In the genomic region with DNA sequence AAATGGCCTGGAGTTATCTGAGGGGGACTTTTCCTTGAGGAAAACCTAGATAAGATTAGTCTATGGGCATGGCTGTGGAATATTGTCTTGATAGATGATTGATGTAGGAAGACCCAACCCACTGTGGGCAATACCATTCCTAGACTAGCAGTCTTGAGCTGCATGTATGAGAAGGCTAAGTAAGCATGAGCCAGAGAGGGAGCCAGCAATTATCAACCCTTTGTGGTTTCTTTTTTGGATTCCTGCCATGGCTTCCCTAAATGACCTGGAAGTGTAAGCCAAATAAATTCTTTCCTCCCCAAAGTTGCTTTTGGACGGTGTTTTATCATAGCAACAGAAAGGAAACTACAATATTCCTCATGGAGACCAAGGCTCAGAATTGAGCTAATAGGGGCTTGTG, we compare ENCODE assay signal across 23 mouse cellular contexts.
DNase-seq lines count a peak whose midpoint lies in the region; ATAC-seq and TF ChIP-seq lines count a peak whose summit lies in the region.
"Had no signal": no experiment of that assay in that cellular context is flagged by ENCODE, and none has a peak within 500 bp of the region (broad histone marks: within the 10 kb centered on the region; RNA-seq: fewer than 3 reads in every experiment).

No protein-coding gene starts in this region.

- H3K27me3 ChIP-seq in kidney, adult 2 months (replicated peaks; ENCODE audit: control insufficient read depth, insufficient read depth, low read length) = no peaks in the 10 kb centered on the region
- H3K27me3 ChIP-seq: forebrain, embryonic 13.5 days; heart, embryonic 13.5 days; hindbrain, embryonic 12.5 days; hindbrain, embryonic 15.5 days; Patski had no signal

- no peaks in the 10 kb centered on the region for H3K36me3 ChIP-seq in kidney, adult 2 months (ENCODE audit: control insufficient read depth, insufficient read depth, low read length)
- H3K36me3 ChIP-seq: forebrain, embryonic 10.5 days; heart, embryonic 10.5 days; heart, embryonic 13.5 days; hindbrain, embryonic 12.5 days; hindbrain, embryonic 15.5 days had no signal

- H3K4me1 ChIP-seq in kidney, adult 2 months (ENCODE audit: control insufficient read depth, insufficient read depth, low read length) = no peaks in the 10 kb centered on the region
- H3K4me1 ChIP-seq: forebrain, embryonic 10.5 days; forebrain, embryonic 13.5 days; heart, embryonic 10.5 days; heart, embryonic 13.5 days; hindbrain, embryonic 12.5 days; hindbrain, embryonic 15.5 days had no signal

- DNase-seq in cerebellum, adult 11-12 months = peak; percentile 33
- peak; percentile 55 for DNase-seq in cerebellum, adult 9-11 months
- no peak for DNase-seq in cerebellum, postnatal 4 days (ENCODE audit: low spot score in 2 of 2)
- peak; percentile 1 for DNase-seq in kidney, postnatal 14 days
- no peak for DNase-seq in kidney, adult 2 months
- no peak for DNase-seq in embryo, embryonic 10.5 days (ENCODE audit: low spot score)
- DNase-seq: adrenal gland, postnatal 10 days; adrenal gland, postnatal 36 days; gastrocnemius, postnatal 10 days; gastrocnemius, postnatal 36 days; heart, adult 2 months; heart, postnatal 14 days; heart, postnatal 4 days had no signal

- H3K4me3 ChIP-seq in kidney, adult 2 months (ENCODE audit: insufficient read depth, low read depth, low read length) = no peak overlapping the region
- H3K4me3 ChIP-seq: forebrain, embryonic 10.5 days; forebrain, embryonic 13.5 days; heart, adult 2 months; heart, embryonic 10.5 days; heart, embryonic 13.5 days; hindbrain, embryonic 12.5 days; hindbrain, embryonic 15.5 days had no signal

- no peak for TF ChIP-seq POLR2A in kidney, adult 2 months (IDR thresholded peaks at IDR 0.05; ENCODE audit: low read depth, low read length)

- H3K27ac ChIP-seq in kidney, adult 2 months (ENCODE audit: insufficient read depth, low read depth, low read length) = no peak overlapping the region
- H3K27ac ChIP-seq: forebrain, embryonic 10.5 days; forebrain, embryonic 13.5 days; heart, adult 2 months; heart, embryonic 10.5 days; heart, embryonic 13.5 days; hindbrain, embryonic 12.5 days; hindbrain, embryonic 15.5 days had no signal

- no peak for ATAC-seq in cerebellum, adult (ENCODE audit: insufficient number of reproducible peaks, low FRiP score, low TSS enrichment)
- ATAC-seq: forebrain, embryonic 13.5 days; forebrain, embryonic 16.5 days; intestine, postnatal 0 days; Patski had no signal

- 68% methylated on average over 1 of the region's 1 CpGs for WGBS in kidney, adult 2 months

- no peak for TF ChIP-seq CTCF in kidney, adult 2 months (conservative IDR thresholded peaks at IDR 0.05; ENCODE audit: insufficient read depth, insufficient read length, low read depth, low read length)

Comparison
In these comparisons a context has a peak if more than half of its experiments do, and no peak if none do; other contexts are left out.
1. DNase-seq: peak in cerebellum, adult 11-12 months (single experiment), cerebellum, adult 9-11 months (single experiment) and kidney, postnatal 14 days (single experiment); none in cerebellum, postnatal 4 days (0 of 2), kidney, adult 2 months (single experiment) and embryo, embryonic 10.5 days (single experiment).